Mouse (Mus musculus): ENCODE measurements around the gene Gm3435.
A peak's percentile ranks its signal among the peaks of the same experiment; 100 is the strongest.
"Not testable (repeated sequence)": the region's sequence is repeated elsewhere in the genome, so short reads cannot be mapped to it uniquely, and the experiment has no call there.

Gm3435 gene

GRCm38 (mm10) chr17:15040455-15040854, 30.5 kb downstream of the Gm3435 start:
- not testable (repeated sequence) for DNase-seq (ENCODE audit: low read depth, low spot score)

GRCm38 (mm10) chr17:15041175-15041729, 31.3 kb downstream of the Gm3435 start, which contains the start of the genes Ermard, Tcte3 and Gm3448:
Gene Ermard, plus strand, starts transcription at chr17:15041208.
Gene Tcte3, minus strand, starts transcription at chr17:15041488.
Gene Gm3448, minus strand, starts transcription at chr17:15041537.
- not testable (repeated sequence) for DNase-seq (ENCODE audit: low read depth, low spot score)

GRCm38 (mm10) chr17:15050338-15050737, 40.4 kb downstream of the Gm3435 start:
- not testable (repeated sequence) for DNase-seq (ENCODE audit: low read depth, low spot score)

- not testable (repeated sequence) for DNase-seq (ENCODE audit: low read depth, low spot score)
Observed at GRCm38 (mm10) chr17:15052766-15053165, 42.8 kb downstream of the Gm3435 start.

GRCm38 (mm10) chr17:15053183-15053828, 43.3 kb downstream of the Gm3435 start:
- not testable (repeated sequence) for DNase-seq (ENCODE audit: low read depth, low spot score)

- not testable (repeated sequence) for DNase-seq (ENCODE audit: low read depth, low spot score)
Observed at GRCm38 (mm10) chr17:15053829-15054200, 43.8 kb downstream of the Gm3435 start.

- no peak for DNase-seq (ENCODE audit: low read depth, low spot score)
Observed at GRCm38 (mm10) chr17:15055925-15056324, 45.9 kb downstream of the Gm3435 start.

GRCm38 (mm10) chr17:15058161-15058591, 48.2 kb downstream of the Gm3435 start:
- DNase-seq (ENCODE audit: low read depth, low spot score): no peak

- DNase-seq (ENCODE audit: low read depth, low spot score): no peak
Observed at GRCm38 (mm10) chr17:15059646-15060045, 49.7 kb downstream of the Gm3435 start.

GRCm38 (mm10) chr17:15060356-15060755, 50.4 kb downstream of the Gm3435 start:
- no peak for DNase-seq (ENCODE audit: low read depth, low spot score)

GRCm38 (mm10) chr17:15065391-15066024, 55.5 kb downstream of the Gm3435 start:
- peak; percentile 74 for DNase-seq (ENCODE audit: low read depth, low spot score)

- no peak for DNase-seq (ENCODE audit: low read depth, low spot score)
Observed at GRCm38 (mm10) chr17:15066066-15066465, 56.1 kb downstream of the Gm3435 start.

GRCm38 (mm10) chr17:15066911-15067310, 56.9 kb downstream of the Gm3435 start:
- no peak for DNase-seq (ENCODE audit: low read depth, low spot score)

- DNase-seq (ENCODE audit: low read depth, low spot score): no peak
Observed at GRCm38 (mm10) chr17:15068040-15068792, 58.2 kb downstream of the Gm3435 start.

- no peak for DNase-seq (ENCODE audit: low read depth, low spot score)
Observed at GRCm38 (mm10) chr17:15069124-15069523, 59.1 kb downstream of the Gm3435 start.
